Mouse (Mus musculus) cortical plate, adult 2 months (tissue): ENCODE data around the gene Coa3.

Experiments used
- CTCF ChIP-seq: fragments of 200-500 bp; IDR thresholded peaks from 2 replicates; pipeline ENCODE4 v1.5.1; 2011; ENCODE audit warnings: mild to moderate bottlenecking, control low read depth, low read length; ENCODE audit not compliant: insufficient read depth; ENCODE audit errors: extremely low read depth
- POLR2A ChIP-seq: fragments of 200-500 bp; IDR thresholded peaks from 2 replicates; pipeline ENCODE4 v1.6.1; 2011; ENCODE audit warnings: mild to moderate bottlenecking, low read length, control low read depth; ENCODE audit not compliant: insufficient read depth; ENCODE audit errors: extremely low read depth

DNA sequence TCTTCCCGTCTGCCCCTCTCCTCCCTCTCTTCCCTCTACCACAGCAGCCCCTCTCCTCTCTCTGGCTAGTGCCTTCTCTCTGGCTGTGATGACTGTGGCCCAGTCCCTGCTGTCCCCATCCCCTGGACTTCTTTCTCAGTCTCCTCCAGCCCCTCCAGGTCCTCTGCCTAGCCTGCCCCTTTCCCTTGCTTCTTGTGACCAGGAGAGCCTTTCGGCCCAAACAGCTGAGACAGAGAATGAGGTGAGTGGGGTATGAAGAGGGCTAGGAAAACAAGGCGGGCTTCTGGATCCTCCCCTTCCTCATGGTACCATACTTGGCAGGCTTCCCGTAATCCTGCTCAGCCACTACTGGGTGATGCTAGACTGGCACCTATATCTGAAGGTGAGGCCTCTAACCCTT, 3.6 kb downstream of the Coa3 start:
- TF ChIP-seq CTCF (no peak), POLR2A (no peak)
